Mouse (Mus musculus) lung, adult 2 months (tissue): Measurements from ENCODE around the gene Car14. TPM values are rescaled to one million over a fixed set of nuclear protein-coding genes. Genes with fewer than 3 reads are reported as not detected.
A peak's percentile ranks its signal among the peaks of the same experiment; 100 is the strongest.
"Not testable (repeated sequence)": the region's sequence is repeated elsewhere in the genome, so short reads cannot be mapped to it uniquely, and the experiment has no call there.

Source experiments
- DNase-seq: peaks from one replicate; pipeline ENCODE4 v3.0.0; 2022
- H3K4me1 ChIP-seq: fragments of 200-500 bp; 2 replicates; pipeline ENCODE4 v1.6.1; 2011; ENCODE audit warnings: low read length; ENCODE audit not compliant: control insufficient read depth, insufficient read depth
- H3K4me3 ChIP-seq: fragments of 200-500 bp; replicated peaks from 2 replicates; pipeline ENCODE3; 2011; ENCODE audit warnings: low read depth, mild to moderate bottlenecking, control low read depth, low read length; ENCODE audit errors: extremely low read depth
- CTCF ChIP-seq: fragments of 200-500 bp; IDR thresholded peaks from 2 replicates; pipeline ENCODE4 v1.5.1; 2011; ENCODE audit warnings: mild to moderate bottlenecking, low read length, control low read depth; ENCODE audit not compliant: insufficient read depth
- POLR2A ChIP-seq: fragments of 200-500 bp; IDR thresholded peaks from 2 replicates; pipeline ENCODE4 v1.6.1; 2011; ENCODE audit warnings: low read depth, mild to moderate bottlenecking, control low read depth, low read length, borderline replicate concordance; ENCODE audit errors: extremely low read depth
- WGBS: fragments of 180-500 bp; shearing (Covaris S2); methylation state at CpG from one replicate; pipeline ENCODE4 v1.1.7; 2018; 5-methylcytosine and 5-hydroxymethylcytosine counted together
- polyA plus RNA-seq: library from polyadenylated mRNA; depleted of rRNA; stranded (reverse); fragments of >200 nt; gene quantifications from 2 replicates; pipeline ENCODE4 v1.2.3, GENCODE M21; 2012; rRNA removed

Car14 gene
- polyA plus RNA-seq, 1 experiment, result 36.1 TPM

DNA sequence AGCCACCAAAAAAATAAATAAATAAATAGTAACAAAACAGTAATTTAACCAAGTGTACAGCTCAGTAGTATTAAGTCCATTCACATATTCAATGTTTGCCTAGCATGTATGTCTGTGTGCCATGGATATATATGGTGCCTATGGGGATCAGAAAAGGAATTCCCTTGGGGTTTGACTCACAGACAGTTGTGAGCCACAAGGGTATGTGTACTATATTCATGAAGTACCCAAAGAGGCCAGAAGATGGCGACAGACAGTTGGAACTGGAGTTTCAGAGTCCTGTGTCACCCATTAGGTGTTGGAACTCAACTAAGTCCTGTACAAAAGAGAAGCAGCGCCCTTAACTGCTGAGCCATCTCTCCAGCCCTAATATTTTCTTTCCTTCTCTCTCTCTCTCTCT lies 42.7 kb downstream of the Car14 start:
- DNase-seq, result no peak
- peak; percentile 39; the same call in 1 of the 2 replicates for TF ChIP-seq CTCF
- no peak for TF ChIP-seq POLR2A
- H3K4me1 ChIP-seq, result no peaks in the 10 kb centered on the region
- 43% methylated on average over 2 of the region's 2 CpGs for WGBS
- H3K4me3 ChIP-seq, result no peak overlapping the region

DNA sequence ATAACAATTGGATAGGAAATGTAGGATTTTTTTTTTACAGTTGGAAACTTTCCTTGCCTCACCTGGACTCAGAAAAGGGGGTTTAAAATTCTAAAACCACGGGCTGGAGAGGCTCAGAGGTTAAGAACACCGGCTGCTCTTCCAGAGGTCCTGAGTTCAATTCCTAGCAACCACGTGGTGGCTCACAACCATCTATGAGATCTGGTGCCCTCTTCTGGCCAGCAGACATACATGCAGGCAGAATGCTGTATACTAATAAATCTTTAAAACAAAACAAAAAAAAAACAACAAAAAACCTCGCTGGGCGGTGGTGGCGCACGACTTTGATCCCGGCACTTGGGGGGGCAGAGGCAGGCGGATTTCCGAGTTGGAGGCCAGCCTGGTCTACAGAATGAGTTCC lies 43.3 kb downstream of the Car14 start:
- TF ChIP-seq CTCF, result peak; percentile 24; the same call in 1 of the 2 replicates
- TF ChIP-seq POLR2A, result no peak
- no peak for DNase-seq
- 71% methylated on average over 10 of the region's 10 CpGs for WGBS
- Histone ChIP-seq H3K4me1 (no peaks in the 10 kb centered on the region; the same call in 1 of the 2 replicates), H3K4me3 (no peak overlapping the region)

DNA sequence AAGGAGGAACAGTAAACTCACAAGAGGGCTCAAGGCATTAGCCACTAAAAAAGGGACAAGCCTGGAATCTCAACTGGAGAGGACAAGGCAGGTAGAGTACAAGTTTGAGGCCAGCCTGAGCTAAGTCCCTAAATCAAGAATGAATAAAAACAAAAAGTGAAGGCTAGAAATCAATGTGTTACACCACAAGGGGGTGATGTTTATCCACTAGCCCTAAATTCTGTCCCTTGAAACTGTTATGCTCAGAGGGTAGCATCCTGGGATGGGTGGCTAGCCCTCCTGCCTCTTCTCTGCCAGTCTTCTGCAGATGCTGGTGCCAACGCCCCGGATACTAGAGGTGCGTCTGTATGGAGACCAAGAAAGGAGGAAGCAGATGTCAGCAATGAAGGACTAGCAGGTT lies 44.2 kb downstream of the Car14 start:
- TF ChIP-seq CTCF (no peak), POLR2A (no peak)
- WGBS, result 83% methylated on average over 3 of the region's 3 CpGs
- Histone ChIP-seq H3K4me3 (no peak overlapping the region), H3K4me1 (no peaks in the 10 kb centered on the region; the same call in 1 of the 2 replicates)
- no peak for DNase-seq

DNA sequence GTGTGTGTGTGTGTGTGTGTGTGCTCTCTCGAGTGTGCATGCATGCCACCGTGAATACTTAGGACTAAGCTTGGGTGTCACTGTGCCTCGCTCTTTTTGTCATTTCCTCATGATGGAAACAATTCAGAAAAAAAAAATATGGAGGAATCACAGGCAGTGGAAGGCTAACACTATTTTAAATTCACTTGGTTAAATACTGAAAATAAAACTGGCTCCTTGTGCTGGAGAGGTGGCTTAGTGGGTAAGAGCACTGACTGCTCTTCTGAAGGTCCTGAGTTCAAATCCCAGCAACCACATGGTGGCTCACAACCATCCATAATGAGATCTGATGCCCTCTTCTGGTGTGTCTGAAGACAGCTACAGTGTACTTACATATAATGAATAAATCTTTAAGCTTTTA lies 46.2 kb downstream of the Car14 start:
- not testable (repeated sequence) for H3K4me1 ChIP-seq, DNase-seq
- whole genome bisulfite sequencing, result 72% methylated on average over 3 of the region's 3 CpGs

DNA sequence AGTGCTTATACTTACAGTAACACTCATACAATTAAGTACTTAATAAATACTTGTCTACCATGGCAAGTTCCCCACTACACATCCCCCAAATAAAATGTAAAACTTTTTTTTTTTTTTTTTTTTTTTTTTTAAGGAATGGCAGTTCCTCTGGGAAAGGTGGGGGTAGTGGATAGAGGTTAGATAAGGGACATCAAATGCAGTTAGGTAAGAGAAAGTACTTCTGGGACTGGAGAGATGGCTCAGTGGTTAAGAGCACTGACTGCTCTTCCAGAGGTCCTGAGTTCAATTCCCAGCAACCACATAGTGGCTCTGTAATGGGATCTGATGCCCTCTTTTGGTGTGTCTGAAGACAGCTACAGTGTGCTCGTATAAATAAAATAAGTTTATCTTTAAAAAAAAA lies 47.4 kb downstream of the Car14 start:
- WGBS, result 68% methylated on average over 1 of the region's 1 CpGs

More for the DNA sequence above, 46.2 kb downstream of the Car14 start:
- H3K4me3 ChIP-seq, result not testable (repeated sequence)

DNA sequence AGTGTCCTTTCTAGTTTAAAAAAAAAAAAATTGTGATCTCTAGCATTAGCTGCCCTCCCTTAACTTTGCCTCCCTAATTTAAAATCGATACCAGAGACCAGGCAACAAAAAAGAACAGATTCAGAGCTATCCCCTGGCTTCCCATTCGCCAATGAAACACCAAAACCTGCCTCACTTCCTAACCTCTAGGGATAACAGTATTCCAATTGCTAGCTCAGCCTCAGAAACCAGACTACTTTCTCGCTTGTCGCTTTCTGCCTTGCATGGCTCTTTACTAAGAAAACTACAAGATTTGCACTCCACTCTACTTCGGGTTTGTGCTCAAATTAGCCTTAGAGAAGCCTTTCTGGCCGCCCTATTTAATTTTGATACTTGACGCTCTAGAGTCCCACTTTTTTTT lies 48.4 kb downstream of the Car14 start:
- 20% methylated on average over 7 of the region's 7 CpGs for WGBS
- peak overlapping the region; percentile 95 for H3K4me3 ChIP-seq
- TF ChIP-seq CTCF, result no peak
- no peak for TF ChIP-seq POLR2A
- no peak for DNase-seq
- no peaks in the 10 kb centered on the region; the same call in 1 of the 2 replicates for H3K4me1 ChIP-seq

More for the DNA sequence above, 47.4 kb downstream of the Car14 start:
- not testable (repeated sequence) for H3K4me1 ChIP-seq, DNase-seq, H3K4me3 ChIP-seq

DNA sequence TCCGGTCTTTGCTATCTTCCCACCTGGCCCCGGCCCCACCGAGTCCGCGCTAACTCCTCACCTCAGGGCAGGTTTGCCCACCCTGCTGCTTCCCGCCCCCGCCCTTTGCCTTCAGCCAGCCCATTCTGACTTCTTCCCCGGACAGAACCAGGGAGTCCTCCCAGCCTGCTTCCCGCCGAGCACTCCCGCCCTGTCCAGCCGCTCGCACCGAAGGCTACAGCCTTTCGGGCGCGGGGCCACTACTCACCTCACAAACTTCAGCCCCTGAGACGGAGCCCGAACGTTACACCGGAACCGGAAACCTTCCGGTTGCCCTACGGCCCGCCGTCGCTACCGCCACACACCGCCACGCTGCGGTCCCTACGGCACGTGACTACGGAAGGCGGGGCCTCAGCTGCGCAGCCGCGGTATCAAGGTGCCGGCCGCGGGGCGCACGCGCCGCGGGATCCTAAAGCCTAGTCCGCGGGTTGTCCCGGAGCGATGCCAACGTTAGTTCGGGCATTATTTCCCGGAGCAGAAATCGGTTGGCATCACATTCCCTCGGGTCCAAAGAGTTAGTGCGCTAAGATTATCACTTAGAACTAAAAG lies 48.9 kb downstream of the Car14 start, which contains the start of gene Prpf3:
Gene Prpf3, minus strand, starts transcription at position 384 of the 588 bp plus-strand sequence.
- H3K4me3 ChIP-seq, result peak within 1 kb of the TSS; percentile 95
- H3K4me1 ChIP-seq, result no peaks in the 10 kb centered on the region; the same call in 1 of the 2 replicates
- TF ChIP-seq POLR2A, result no peak; the same call in 1 of the 2 replicates
- no peak for TF ChIP-seq CTCF
- WGBS, result under 1% methylated on average over 56 of the region's 56 CpGs
- peak; percentile 94 for DNase-seq

DNA sequence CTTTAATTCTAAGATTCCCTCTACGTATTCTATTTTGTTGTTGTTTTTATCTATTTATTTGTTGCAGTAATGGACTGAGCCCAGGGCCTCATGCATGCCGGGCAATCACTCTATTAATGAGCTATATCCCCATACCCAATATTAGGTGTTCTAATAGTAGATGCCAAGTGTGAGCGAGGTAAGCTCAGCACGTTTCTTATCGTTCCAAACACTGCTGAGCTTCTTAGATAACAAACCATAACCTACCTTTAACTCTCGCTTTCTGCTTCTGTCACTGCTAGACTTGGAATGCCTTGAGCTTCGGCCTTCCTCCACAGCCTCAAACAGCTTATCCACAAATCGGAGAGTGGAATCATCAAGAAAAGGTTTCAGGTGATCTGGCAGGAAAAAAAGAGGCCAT lies 53.2 kb downstream of the Car14 start:
- DNase-seq, result no peak
- TF ChIP-seq POLR2A, result no peak
- Histone ChIP-seq H3K4me1 (no peaks in the 10 kb centered on the region; the same call in 1 of the 2 replicates), H3K4me3 (no peak overlapping the region)
- WGBS, result 92% methylated on average over 8 of the region's 8 CpGs

DNA sequence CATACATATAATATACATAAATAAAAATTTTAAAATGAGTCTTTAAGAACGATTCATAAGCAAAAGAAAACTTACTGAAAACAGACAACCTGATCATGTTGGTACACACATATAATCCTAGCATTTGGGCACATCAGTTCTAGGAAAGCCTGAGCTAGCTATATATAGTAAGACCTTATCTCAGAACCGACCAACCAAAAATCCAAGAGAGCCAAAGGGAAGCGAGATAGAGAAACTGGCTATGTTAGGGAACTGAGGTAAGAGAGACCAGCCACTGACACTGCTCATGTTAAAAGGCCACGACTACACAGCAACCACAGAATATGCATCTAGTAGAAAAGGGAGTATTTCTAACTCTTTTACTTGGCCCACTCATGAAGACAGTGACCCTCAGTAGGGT lies 53.9 kb downstream of the Car14 start:
- H3K4me1 ChIP-seq, result no peaks in the 10 kb centered on the region; the same call in 1 of the 2 replicates
- DNase-seq, result no peak
- no peak overlapping the region for H3K4me3 ChIP-seq
- 81% methylated on average over 4 of the region's 4 CpGs for WGBS
- TF ChIP-seq CTCF, result no peak
- no peak for TF ChIP-seq POLR2A

Other genes with a start within 250 kb of the Car14 start
- gene Mcl1, start 245.9 kb downstream of the Car14 start, polyA plus RNA-seq, result 89.2 and 178 TPM in 2 replicates
- 51.3 and 52.3 TPM in 2 replicates for gene Adamtsl4, start 216.8 kb downstream of the Car14 start, polyA plus RNA-seq
- gene Ecm1, start 165.1 kb downstream of the Car14 start, polyA plus RNA-seq, result 465 and 807 TPM in 2 replicates
- gene Tars2, start 144.5 kb downstream of the Car14 start, polyA plus RNA-seq, result 21.6 and 25.7 TPM in 2 replicates
- 10.0 and 12.1 TPM in 2 replicates for gene Rprd2, start 85.8 kb downstream of the Car14 start, polyA plus RNA-seq
- 7.5 and 13.2 TPM in 2 replicates for gene Prpf3, start 48.8 kb downstream of the Car14 start, polyA plus RNA-seq
- 37.7 and 69.0 TPM in 2 replicates for gene Mrps21, start 33.2 kb downstream of the Car14 start, polyA plus RNA-seq
- gene Ciart, start 22.4 kb downstream of the Car14 start, polyA plus RNA-seq, result 26.1 and 29.3 TPM in 2 replicates
- gene BC028528, start 12.7 kb downstream of the Car14 start, polyA plus RNA-seq, result 81.5 and 113 TPM in 2 replicates
- 159 and 160 TPM in 2 replicates for gene Aph1a, start 10.7 kb downstream of the Car14 start, polyA plus RNA-seq
- 11.4 and 17.4 TPM in 2 replicates for gene Anp32e, start 24.6 kb upstream of the Car14 start, polyA plus RNA-seq
- 55.7 and 82.7 TPM in 2 replicates for gene Plekho1, start 91.3 kb upstream of the Car14 start, polyA plus RNA-seq
- gene Vps45, start 153.8 kb upstream of the Car14 start, polyA plus RNA-seq, result 3.6 and 4.7 TPM in 2 replicates
- 25.6 and 38.7 TPM in 2 replicates for gene Otud7b, start 199.8 kb upstream of the Car14 start, polyA plus RNA-seq